Mouse (Mus musculus): Measurements from ENCODE around the gene Zic2.
"Not testable (repeated sequence)": the region's sequence is repeated elsewhere in the genome, so short reads cannot be mapped to it uniquely, and the experiment has no call there.

Zic2 gene

DNA sequence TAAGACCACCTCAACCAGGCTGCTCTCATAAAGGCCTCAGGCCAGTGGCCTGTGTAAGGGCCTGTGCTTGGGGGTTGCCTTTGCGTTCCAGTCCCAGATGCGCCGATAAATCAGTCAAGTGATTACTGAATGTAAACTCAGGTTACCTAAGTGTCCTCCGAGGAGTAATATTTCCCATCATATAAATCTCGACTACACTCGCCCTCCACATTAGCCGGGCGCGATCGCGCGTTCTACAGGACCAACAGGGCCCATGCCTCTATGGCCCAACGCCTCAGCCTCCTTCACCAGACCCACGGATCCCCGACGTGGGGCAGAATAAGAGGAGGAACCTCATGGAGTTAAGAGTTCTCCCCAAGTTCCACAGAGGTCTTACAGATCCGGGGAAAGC, 12.6 kb upstream of the Zic2 start:
- no peak for DNase-seq

DNA sequence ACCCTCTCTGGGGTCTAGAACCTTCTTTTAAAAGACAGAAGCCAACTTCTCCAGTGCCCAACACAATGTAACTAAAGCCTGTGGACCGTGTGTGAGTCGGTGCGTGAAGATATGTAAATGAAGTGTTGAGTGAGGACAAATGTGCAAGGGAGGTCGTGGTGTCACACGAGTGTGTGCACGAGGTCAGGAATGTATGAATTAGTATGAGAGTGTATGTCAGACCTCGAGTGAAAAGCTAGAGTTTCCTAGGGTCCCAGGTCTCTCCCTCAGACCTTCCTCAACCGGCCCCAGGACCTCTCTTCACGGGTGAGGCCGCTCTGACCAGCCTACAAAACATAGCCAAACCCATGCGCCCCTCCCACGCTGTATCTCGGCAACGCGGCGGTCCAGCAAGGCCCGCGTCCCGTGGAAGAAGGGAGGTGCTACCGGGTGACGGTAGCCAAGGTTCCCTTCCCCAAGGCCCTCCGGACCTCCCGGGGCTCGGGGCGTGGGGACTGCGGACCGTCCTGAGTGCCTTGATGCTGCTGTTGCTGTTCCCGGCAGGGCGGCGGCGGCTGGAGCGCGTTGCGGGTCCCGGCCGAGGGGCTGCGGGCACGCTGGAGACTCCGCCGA, 12.0 kb upstream of the Zic2 start:
- no peak for DNase-seq

DNA sequence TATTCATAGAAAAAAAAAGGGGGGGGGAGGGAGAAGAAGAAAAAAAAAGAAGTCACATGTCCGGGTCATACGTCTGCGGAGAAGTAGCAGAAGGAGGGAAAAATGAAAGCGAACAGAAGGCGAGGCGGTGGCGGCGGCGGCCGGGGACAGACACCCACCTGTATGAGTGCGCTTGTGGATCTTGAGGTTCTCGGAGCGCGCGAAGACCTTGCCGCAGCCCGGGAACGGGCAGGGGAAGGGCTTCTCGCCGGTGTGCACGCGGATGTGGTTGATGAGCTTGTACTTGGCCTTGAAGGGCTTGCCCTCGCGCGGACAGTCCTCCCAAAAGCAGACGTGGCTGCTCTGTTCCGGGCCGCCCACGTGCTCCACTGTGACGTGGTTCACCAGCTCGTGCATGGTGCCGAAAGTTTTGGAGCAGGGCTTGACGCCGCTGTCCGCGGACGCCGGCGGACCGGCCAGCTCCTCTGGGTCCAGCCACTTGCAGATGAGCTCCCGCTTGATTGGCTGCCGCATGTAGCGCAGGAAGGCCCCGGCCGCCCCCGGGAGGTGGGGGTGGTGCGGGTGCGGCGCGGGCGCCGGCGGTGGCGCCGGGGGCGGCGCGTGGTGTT, 11.4 kb upstream of the Zic2 start:
- not testable (repeated sequence) for DNase-seq

DNA sequence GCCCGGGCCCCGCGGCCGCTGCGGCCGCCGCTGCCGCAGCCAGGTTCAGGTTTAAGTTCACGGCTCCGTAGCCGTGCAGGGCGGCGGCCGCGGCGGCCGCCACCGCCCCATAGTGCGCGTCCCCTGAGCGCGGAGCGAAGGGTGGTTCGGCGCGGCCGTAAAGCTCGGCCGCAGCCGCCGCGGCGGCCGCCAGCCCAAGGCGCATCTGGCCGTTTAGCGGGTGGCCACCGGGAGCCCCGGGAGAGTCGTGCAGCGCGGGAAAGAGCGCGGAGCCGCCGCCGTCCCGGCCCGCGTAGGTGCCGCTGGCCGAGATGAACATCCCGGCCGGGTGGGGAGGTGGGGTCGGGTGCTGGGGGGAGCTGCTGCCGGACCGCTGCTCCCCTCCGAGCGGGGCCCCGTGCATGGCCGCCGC, 10.9 kb upstream of the Zic2 start:
- DNase-seq, result no peak

DNA sequence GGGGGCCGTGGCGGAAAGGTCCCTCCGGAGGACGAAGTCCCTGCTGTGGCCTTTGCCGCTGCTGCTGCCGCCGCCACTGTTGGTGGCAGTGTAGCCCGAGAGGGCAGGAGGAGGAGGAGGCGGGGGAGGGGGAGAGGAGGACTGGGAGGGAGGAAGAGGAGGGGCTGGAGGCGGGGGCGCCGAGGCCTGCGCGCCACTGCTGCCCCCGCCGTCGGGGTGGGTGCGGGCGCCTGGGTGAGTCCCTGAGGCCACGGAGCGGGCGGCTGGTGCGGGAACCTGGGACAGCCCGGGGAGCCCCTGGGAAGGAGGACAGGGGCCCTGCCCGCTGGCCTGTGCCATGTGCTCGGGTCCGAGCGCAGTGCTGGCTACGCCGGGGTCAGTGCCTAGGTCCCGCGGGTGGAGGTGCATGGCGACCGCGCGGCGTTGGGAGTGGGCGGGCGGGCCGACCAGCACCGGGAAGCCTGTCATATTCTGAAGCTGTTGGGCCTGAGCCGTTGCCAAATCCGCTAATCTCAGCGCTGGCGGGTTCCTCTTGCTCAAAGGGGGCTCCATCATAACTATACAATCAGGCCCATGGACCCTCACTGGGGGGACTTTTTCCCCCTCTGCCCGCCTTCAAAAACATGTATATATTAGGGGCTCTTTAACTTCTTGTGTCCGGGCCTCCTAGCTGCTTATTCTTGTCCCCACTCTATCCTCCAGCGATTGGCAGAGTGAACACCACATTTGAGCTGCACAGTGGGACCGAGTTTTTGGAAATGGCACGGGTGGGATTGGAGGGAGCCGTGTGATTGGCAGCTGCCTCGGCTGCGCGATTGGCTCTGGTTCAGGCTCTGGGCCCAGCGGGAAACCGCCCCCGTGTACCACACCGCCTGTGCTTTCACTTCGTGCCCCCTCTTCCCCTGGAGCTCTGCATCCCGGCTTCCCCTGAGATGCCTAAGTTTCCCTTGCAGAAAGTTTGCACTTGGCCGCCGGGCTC, 10.2 kb upstream of the Zic2 start, which contains the start of gene Zic5:
Gene Zic5, minus strand, starts transcription at position 915 of the 979 bp plus-strand sequence.
- no peak for DNase-seq

DNA sequence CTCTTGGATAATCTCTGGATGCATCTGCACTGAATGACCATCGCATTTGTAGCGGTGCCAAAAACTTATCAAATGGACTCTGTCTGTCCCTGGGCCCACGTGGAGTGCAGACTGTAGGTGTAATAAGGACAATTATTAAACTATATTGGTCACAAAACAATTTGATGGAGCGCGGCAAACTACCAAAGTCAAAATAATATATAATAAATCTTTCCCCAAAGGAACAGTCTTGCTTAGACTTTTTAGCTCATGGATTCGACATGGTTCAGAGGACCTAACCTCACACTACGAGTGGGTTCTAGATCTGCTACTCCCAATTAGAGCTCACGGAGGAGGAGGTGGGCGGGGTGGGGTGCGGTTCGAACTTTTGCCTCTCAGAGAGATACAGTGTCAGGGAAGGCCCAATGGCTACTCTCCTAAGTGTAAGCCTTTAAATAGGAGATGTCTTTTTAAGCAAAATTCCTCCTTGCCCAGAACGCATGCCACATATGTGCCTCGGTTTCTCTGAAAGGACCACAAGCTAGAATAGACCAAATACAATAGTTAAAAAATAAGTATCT, 9.2 kb upstream of the Zic2 start:
- DNase-seq, result no peak

DNA sequence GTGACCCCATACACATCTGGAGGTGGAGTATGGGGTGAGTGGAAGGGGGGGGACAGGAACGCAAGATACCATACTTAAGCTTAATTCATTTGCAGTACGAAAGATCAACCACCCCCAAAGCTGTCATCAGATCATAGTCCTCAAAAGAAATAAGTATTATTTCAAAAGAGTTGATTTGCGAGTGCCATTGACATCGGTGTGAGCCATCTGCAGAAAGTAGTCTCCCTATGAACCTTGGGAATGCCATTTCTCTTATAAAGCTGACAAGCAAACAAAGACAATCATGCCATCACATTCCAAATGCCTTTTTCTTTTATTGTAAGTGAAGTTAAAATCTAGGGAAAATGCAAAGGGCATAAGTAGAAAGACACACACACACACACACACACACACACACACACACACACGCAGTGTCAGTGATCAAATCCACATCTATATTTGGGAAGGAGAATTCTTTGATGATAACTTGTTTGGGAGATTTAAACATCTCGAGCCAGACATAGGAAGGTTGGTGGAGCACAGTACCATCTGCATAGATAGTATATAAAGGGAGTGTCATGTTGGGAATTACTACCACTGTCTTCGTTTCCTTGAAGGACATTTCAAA, 8.4 kb upstream of the Zic2 start:
- DNase-seq, result no peak

DNA sequence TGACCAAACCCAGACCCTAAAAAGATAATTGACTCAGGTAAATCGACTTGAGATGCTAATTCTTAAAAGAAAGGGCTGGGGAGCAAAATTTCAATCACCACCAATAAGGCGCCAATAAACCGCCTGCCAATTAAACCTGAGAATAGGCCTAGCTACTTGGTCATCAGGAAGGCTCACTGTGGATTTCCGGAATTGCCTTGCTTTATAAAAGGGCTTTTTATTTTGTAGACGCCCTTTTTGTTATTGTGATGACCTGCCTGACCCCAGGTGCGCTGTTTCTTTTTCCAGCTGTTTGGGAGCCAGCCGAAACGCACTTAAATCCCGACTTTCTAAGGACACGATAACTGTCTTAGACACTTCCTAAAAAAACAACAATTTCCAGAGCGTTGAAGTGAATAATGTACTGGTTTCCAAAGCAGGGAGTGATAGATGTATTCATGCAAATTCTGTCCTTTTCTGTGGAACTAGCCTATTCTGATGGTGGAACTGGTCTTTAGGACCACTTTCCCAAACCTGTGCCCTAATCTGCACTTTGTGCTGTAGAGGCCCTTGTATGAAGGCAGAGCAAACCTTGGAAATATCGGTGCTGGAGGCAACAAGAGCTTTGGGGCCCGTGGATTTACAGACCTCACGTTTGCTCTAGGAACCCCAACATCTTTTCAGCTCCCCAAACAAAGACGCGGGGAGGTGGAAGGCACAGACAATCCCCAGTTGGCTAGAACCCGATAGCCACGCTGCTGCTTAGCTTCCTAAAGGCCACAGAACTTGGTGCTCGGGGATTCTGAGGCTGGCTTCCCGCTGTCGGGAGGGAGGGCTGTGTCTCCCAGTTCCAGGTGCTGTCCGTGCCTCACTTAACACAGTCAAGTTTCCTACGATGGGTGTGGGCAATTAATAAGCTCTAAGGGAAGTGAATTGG, 7.1 kb upstream of the Zic2 start:
- no peak for DNase-seq

DNA sequence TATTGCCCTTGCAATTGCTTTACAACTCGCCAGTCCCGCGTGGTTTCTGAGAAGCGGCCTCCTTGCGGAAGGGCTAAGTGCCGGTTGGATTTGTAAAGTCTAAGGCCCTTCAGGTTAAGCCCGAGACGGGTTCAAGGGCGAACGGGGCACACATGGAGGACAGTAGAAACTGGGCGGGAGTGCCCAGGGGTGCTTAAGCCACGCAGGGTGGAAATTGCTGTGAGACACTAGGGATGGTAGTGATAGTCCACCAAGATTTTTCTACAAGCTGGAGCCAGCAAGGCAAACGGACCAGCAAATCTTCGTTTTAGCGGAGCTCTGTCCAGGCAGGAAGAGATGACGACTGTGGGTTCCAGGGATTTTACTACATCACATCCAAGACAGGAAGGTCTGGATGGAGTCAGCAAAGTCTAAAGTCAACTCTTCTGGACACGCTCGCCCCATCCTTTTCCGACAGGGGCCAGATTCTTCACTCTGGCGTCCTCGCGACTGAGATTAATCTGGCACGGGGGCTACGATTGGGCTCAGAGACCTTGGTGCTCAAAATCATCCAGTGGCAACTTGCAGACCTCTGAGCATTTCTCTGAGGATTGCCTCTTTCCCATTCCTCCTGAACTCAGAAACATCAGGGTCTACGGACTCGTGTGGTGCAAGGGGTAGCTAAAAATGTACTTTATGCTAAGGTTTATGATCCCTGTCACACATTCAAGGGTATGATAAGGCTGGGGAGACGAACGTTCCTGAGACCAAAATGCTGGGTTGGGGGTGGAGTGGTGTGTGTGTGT, 6.1 kb upstream of the Zic2 start:
- DNase-seq, result no peak

DNA sequence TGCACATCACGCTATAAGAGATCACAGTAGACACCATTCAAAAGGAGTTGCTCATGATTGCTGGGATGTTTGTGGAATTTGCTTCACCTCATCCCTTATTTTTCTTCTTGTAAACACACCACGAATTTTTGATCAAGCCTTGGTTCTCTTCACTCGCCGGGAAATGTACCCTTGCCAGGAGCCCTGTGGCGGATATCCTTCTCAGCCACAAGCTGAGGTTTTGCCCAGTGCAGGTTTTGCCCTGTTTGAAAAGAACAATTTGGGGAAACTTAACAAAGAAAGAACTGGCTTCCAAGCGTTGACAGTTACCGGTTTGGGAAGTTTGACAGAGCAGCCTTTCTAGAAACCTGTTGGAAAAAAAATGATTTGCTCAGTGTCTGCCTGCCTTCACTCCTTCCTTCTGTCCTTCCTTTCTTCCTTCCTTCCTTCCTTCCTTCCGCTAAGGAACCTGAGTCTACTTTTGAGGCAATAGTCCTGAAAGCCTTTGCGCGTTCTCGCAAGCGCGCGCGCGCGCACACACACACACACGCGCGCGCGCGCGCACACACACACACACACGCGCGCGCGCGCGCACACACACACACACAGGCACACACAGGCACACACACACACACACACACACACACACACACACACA, 3.7 kb upstream of the Zic2 start:
- no peak for DNase-seq

DNA sequence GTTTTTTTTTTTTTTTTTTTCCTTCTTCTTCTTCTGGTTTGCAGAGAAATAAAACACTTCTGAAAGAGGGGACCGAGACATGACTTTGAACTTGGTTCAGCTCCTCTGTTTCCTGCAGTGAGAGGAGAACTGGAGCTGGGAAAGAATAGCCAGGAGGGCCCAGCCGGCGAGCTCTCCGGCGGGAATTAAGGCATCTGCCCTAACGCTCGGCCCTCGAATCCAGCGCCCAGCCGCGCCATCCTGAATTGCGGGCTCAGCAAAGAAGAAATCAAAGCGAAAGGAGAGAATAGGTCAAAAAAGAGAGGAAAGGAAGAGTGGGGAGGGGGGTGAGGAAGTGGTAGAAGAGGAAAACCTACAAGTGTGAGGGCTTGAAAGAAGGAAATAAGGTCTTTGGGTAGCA, 3.1 kb upstream of the Zic2 start:
- no peak for DNase-seq

DNA sequence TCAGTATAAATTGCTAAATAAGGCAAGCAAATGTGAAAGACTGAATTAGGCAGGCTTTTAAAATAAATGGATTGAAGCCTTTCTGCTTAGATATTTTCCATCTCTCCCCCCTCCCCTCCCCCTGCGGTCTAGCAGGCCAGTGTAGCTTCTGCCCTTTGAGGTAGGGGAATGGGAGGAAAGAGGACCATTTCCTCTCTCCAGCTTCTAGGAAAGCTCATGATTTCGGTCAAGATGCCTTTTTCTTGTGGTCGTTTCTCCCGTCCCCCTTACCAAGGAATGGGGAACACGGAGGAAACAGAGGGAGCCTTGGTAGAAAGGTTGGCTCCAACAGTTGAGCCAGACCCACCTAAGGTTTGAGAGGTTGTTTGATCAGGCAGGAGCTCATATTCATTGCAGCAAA, 2.6 kb upstream of the Zic2 start:
- DNase-seq, result no peak

DNA sequence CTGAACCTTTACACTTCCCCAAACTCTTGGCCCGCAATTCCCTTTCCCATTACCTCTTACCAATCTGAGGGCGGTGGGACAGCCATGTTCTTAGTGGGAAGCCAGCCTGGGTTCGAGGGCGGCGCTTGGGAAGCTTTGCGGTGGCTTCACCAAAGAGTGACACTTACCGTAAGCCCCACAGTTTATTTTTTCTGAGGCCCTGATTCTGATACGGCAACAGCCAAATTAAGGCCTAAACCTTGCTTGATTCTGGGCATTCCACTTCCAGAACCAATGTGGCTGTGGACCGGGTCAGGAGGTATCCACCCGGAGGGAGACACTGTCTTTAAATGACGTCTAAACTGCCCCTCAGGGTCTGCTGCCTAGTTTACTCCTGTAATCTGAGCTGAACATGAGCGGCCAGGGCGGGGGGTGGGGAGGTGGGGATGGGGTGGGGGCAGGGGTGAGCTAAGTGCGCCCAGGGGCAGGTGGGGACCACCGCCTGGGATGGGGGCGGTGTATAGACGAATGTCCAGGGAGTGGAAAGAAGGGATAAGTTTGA, 2.0 kb upstream of the Zic2 start:
- DNase-seq, result no peak

DNA sequence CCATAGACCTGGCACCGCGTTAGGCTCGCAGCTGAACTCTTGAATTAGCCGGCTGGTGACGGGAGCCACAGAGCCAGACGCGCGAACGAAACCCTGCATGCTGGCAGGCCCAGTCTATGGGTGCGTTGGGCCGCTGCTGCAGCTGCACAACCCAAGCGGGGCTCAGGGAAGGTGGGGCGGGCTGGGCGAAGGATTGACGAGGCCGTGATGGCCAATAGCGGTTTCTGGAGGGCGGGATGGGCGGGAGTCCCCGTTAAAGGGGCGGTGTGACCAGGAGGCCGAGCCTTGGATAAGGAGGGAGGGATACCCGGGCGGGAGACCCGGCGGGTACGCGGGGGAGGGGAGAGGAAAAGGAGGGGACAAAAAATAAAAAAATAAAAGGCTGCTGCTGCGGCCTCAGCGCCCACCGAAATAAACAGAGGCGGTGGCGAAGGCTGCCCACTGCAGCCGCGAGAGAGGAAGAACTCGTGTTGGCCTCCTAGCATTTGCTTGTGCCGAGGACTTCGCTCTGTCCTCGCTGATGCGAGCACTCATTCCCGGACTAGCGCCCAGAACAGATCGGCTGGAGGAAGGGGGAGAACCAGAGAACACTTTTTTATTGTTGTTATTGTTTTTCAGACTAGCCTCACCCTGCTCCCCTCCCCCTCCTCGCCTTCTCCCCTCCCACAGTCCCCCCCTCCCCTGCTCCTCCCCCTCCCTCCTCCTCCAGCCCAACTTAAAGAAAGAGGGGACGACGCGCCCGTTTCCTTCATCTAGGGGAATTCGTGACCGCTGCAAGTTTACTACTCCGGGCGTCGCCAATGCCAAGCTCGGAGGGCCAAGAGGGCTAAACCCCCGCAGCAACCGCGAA, 969 bp upstream of the Zic2 start:
- no peak for DNase-seq

DNA sequence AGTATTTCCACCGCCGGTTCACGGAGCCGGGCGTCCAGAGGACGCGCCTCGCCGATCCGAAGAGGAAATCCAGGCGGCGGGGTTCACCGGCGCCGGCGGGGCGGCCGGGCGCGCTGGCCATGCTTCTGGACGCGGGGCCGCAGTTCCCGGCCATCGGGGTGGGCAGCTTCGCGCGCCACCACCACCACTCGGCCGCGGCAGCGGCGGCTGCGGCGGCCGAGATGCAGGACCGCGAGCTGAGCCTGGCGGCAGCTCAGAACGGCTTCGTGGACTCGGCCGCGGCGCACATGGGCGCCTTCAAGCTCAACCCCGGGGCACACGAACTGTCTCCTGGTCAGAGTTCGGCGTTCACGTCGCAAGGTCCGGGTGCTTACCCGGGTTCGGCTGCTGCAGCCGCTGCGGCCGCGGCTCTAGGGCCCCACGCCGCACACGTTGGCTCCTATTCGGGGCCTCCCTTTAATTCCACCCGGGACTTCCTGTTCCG, 364 bp downstream of the Zic2 start:
- DNase-seq, result no peak

DNA sequence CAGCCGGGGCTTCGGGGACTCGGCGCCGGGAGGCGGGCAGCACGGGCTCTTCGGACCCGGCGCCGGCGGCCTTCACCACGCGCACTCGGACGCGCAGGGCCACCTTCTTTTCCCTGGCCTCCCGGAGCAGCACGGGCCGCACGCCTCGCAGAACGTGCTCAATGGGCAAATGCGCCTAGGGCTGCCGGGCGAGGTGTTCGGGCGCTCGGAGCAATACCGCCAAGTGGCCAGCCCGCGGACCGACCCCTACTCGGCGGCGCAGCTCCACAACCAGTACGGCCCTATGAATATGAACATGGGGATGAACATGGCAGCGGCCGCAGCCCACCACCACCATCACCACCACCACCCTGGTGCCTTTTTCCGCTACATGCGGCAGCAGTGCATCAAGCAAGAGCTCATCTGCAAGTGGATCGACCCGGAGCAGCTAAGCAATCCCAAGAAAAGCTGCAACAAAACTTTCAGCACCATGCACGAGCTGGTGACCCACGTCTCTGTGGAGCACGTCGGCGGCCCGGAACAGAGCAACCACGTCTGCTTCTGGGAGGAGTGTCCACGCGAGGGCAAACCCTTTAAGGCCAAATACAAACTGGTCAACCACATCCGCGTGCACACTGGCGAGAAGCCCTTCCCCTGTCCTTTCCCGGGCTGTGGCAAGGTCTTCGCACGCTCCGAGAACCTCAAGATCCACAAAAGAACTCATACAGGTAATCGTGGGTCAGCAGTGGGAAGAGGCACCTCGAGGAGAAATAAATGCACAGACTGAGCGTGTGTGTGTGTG, 996 bp downstream of the Zic2 start:
- no peak for DNase-seq

DNA sequence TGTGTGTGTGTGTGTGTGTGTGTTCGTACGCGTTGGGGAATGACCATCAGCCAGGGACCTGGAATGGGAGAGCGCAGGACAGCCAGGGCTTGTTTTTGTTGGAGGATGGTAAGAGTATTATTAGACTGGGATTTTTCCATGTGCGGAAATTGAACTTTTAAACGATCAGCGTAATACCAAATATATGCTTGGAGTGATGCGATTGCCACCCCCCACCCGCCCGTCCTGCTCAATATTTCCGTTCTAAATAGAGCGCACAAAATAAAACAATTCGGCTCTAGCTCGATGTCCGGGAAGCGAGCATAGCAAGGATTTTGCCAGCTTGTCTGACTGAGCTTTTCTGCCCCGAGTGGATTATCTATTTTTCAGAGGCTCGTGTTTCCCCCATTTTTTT, 1.6 kb downstream of the Zic2 start:
- DNase-seq, result no peak

DNA sequence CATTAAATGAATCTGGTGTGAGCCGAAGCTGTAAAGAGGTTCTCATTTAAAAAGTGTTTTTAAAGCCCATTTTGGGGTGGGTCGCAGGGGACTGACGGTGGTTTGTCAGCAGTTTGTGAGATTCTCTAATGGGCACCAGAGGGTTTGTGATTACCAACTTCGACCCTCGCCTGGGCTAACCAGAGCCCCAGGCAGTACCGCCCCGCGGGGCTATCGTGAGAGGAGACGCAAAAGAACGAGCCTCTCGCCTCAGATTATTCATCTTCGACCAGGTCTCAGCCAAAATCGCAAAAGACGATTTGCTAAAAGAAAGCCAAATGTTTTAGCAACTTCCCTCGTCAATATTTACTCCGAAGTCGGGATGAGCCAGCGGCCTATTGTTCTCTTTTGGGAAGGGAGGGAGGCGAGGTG, 2.0 kb downstream of the Zic2 start:
- no peak for DNase-seq

Measured in lung, postnatal 36 days (tissue).